17 mouse cellular contexts compared by ENCODE assay signal in genomic region chr13:24247441-24247840, GRCm38 (mm10). TPM values are rescaled to one million over a fixed set of nuclear protein-coding genes. Genes with fewer than 3 reads are reported as not detected.
DNase-seq lines count a peak whose midpoint lies in the region; ATAC-seq and TF ChIP-seq lines count a peak whose summit lies in the region.
"Had no signal": no experiment of that assay in that cellular context is flagged by ENCODE, and none has a peak within 500 bp of the region (broad histone marks: within the 10 kb centered on the region; RNA-seq: fewer than 3 reads in every experiment).

No protein-coding gene starts in this region.

- DNase-seq in heart, postnatal 0 days (ENCODE audit: low spot score) = peak; percentile 40
- DNase-seq in heart, postnatal 36 days = no peak
- DNase-seq in lung, postnatal 10 days = no peak
- DNase-seq in Muller cell, postnatal 12 days (ENCODE audit: inconsistent ontology term) = peak; percentile 59
- no peak for DNase-seq in limb, embryonic 14.5 days (ENCODE audit: low spot score)
- DNase-seq: adrenal gland, postnatal 10 days; cerebellum, adult 9-11 months; kidney, adult 8-10 months; liver, embryonic 13.5 days; right cerebral cortex, postnatal 4 days; thymus, postnatal 4 days had no signal

- H3K9me3 ChIP-seq in heart, postnatal 0 days (replicated peaks; ENCODE audit: control insufficient read depth, low read length) = no peaks in the 10 kb centered on the region
- H3K9me3 ChIP-seq in lung, embryonic 15.5 days = no peaks in the 10 kb centered on the region
- no peaks in the 10 kb centered on the region for H3K9me3 ChIP-seq in limb, embryonic 14.5 days (ENCODE audit: control insufficient read depth, low read length)
- no peaks in the 10 kb centered on the region for H3K9me3 ChIP-seq in intestine, embryonic 15.5 days
- H3K9me3 ChIP-seq: liver, embryonic 13.5 days had no signal

- no peaks in the 10 kb centered on the region; the same call in 1 of the 2 replicates for H3K4me1 ChIP-seq in heart, postnatal 0 days (ENCODE audit: control insufficient read depth, insufficient read depth)
- peaks cover 35% of the 10 kb centered on the region for H3K4me1 ChIP-seq in lung, embryonic 15.5 days
- H3K4me1 ChIP-seq in limb, embryonic 14.5 days (ENCODE audit: control insufficient read depth, insufficient read depth, low read length) = peaks cover 7% of the 10 kb centered on the region; the same call in 1 of the 2 replicates
- peaks cover 8% of the 10 kb centered on the region; the same call in 1 of the 2 replicates for H3K4me1 ChIP-seq in intestine, embryonic 15.5 days (replicated peaks)

- no peak for TF ChIP-seq EP300 in heart, postnatal 0 days (IDR thresholded peaks at IDR 0.05; ENCODE audit: low read depth)

- H3K4me3 ChIP-seq in heart, postnatal 0 days (ENCODE audit: low read depth, low read length) = no peak overlapping the region
- H3K4me3 ChIP-seq in lung, embryonic 15.5 days = no peak overlapping the region
- no peak overlapping the region for H3K4me3 ChIP-seq in limb, embryonic 14.5 days (replicated peaks; ENCODE audit: low read length)
- no peak overlapping the region for H3K4me3 ChIP-seq in intestine, embryonic 15.5 days (replicated peaks)
- H3K4me3 ChIP-seq: erythroblast, embryonic 14.5 days; liver, embryonic 13.5 days had no signal

- no peak for TF ChIP-seq POLR2A in limb, embryonic 14.5 days (IDR thresholded peaks at IDR 0.05; ENCODE audit: borderline replicate concordance, extremely low read depth, insufficient read depth, insufficient read length)

- TF ChIP-seq CTCF in heart, postnatal 0 days (IDR thresholded peaks at IDR 0.05; ENCODE audit: low read depth) = no peak

- peak overlapping the region; percentile 28; the same call in 1 of the 2 replicates for H3K27ac ChIP-seq in heart, postnatal 0 days (ENCODE audit: low read depth)
- peak overlapping the region; percentile 57 for H3K27ac ChIP-seq in lung, embryonic 15.5 days
- peak overlapping the region; percentile 7; the same call in 1 of the 2 replicates for H3K27ac ChIP-seq in limb, embryonic 14.5 days (replicated peaks; ENCODE audit: low read depth, low read length)
- no peak overlapping the region for H3K27ac ChIP-seq in intestine, embryonic 15.5 days
- H3K27ac ChIP-seq: hindbrain, postnatal 0 days; liver, embryonic 13.5 days had no signal

- intact Hi-C loops in heart, postnatal 36 days (cut with DNase I) = no loop called here

- H3K27me3 ChIP-seq in heart, postnatal 0 days (ENCODE audit: control insufficient read depth, insufficient read depth, low read length) = no peaks in the 10 kb centered on the region
- no peaks in the 10 kb centered on the region for H3K27me3 ChIP-seq in lung, embryonic 15.5 days
- H3K27me3 ChIP-seq in limb, embryonic 14.5 days (ENCODE audit: control insufficient read depth, insufficient read depth, low read length) = no peaks in the 10 kb centered on the region
- H3K27me3 ChIP-seq in intestine, embryonic 15.5 days (replicated peaks) = no peaks in the 10 kb centered on the region
- H3K27me3 ChIP-seq: liver, embryonic 13.5 days had no signal

- H3K9ac ChIP-seq in heart, postnatal 0 days (replicated peaks; ENCODE audit: low read depth, low read length) = no peak overlapping the region
- H3K9ac ChIP-seq in lung, embryonic 15.5 days = no peak overlapping the region
- H3K9ac ChIP-seq in limb, embryonic 14.5 days (ENCODE audit: low read depth, low read length, severe bottlenecking) = no peak overlapping the region
- no peak overlapping the region for H3K9ac ChIP-seq in intestine, embryonic 15.5 days
- H3K9ac ChIP-seq: liver, embryonic 13.5 days had no signal

- ATAC-seq in heart, postnatal 0 days (ENCODE audit: insufficient read depth, low read depth) = peak; percentile 24; the same call in 1 of the 2 replicates
- ATAC-seq in lung, embryonic 15.5 days (ENCODE audit: borderline replicate concordance, extremely low read depth, low FRiP score, low TSS enrichment) = no peak
- no peak for ATAC-seq in limb, embryonic 14.5 days (ENCODE audit: low FRiP score, low read depth)
- no peak for ATAC-seq in intestine, embryonic 15.5 days
- ATAC-seq: forebrain, embryonic 16.5 days; hindbrain, postnatal 0 days; midbrain, embryonic 16.5 days had no signal

- 61% methylated on average over 3 of the region's 3 CpGs for WGBS in heart, postnatal 0 days
- 54% methylated on average over 3 of the region's 3 CpGs for WGBS in lung, embryonic 15.5 days
- 73% methylated on average over 3 of the region's 3 CpGs for WGBS in limb, embryonic 14.5 days
- WGBS in intestine, embryonic 15.5 days = 71% methylated on average over 3 of the region's 3 CpGs

- no peaks in the 10 kb centered on the region for H3K36me3 ChIP-seq in heart, postnatal 0 days (replicated peaks; ENCODE audit: control insufficient read depth, insufficient read depth, low read length)
- H3K36me3 ChIP-seq in lung, embryonic 15.5 days = no peaks in the 10 kb centered on the region
- no peaks in the 10 kb centered on the region for H3K36me3 ChIP-seq in limb, embryonic 14.5 days (ENCODE audit: control insufficient read depth, insufficient read depth, low read length)
- no peaks in the 10 kb centered on the region for H3K36me3 ChIP-seq in intestine, embryonic 15.5 days
- H3K36me3 ChIP-seq: liver, embryonic 13.5 days had no signal

- no peak overlapping the region for H3K4me2 ChIP-seq in heart, postnatal 0 days (ENCODE audit: low read depth, low read length)
- no peak overlapping the region for H3K4me2 ChIP-seq in lung, embryonic 15.5 days
- no peak overlapping the region for H3K4me2 ChIP-seq in limb, embryonic 14.5 days (replicated peaks; ENCODE audit: low read depth, low read length, severe bottlenecking)
- H3K4me2 ChIP-seq in intestine, embryonic 15.5 days (replicated peaks) = no peak overlapping the region
- H3K4me2 ChIP-seq: liver, embryonic 13.5 days had no signal

RNA-seq across cellular contexts. Expression of gene Carmil1, which starts 33.2 kb away (rescaled TPM):
- 1.1 and 4.8 TPM in 2 replicates for total RNA-seq in heart, postnatal 0 days (2014; rRNA removed; ENCODE audit: low replicate concordance)
- polyA plus RNA-seq in heart, postnatal 0 days (2015; fragmentation: Nextera tagmentation; extraction: Ambion mirVana) = 2.6 and 4.3 TPM in 2 replicates
- total RNA-seq in heart, postnatal 36 days (2021) = 1 to 10 TPM; 7.1 to 9.5 TPM
- 43.6 and 46.2 TPM in 2 replicates for polyA plus RNA-seq in lung, embryonic 15.5 days (2015; fragmentation: Nextera tagmentation; extraction: Ambion mirVana)
- 18.7 and 21.4 TPM in 2 replicates for polyA plus RNA-seq in limb, embryonic 14.5 days (2012; rRNA removed)
- 33.9 and 42.8 TPM in 2 replicates for polyA plus RNA-seq in limb, embryonic 14.5 days (2014; fragmentation: Nextera tagmentation; extraction: Ambion mirVana)
- 40.0 and 40.3 TPM in 2 replicates for polyA plus RNA-seq in intestine, embryonic 15.5 days (2015; fragmentation: Nextera tagmentation; extraction: Ambion mirVana)

Comparison
In these comparisons a context has a peak if more than half of its experiments do, and no peak if none do; other contexts are left out.
1. DNase-seq: peak in heart, postnatal 0 days (single experiment) and Muller cell, postnatal 12 days (single experiment); none in heart, postnatal 36 days (0 of 2), lung, postnatal 10 days (single experiment) and limb, embryonic 14.5 days (single experiment).